Mouse (Mus musculus) liver, embryonic 13.5 days (tissue): ENCODE measurements at regions not wholly inside any gene's neighbourhood (a gene's known extent, or its start where the extent isn't known, plus 50 kb on each side); places are given as distances from the start of the nearest gene placed in this dataset.

Experiments used
- ATAC-seq: fragments of 200-750 bp; cut with Nextera tagmentation; 2 replicates; pipeline ENCODE4 v1.8.0; 2017; ENCODE audit warnings: low read depth, mild to moderate bottlenecking, moderate number of reproducible peaks, moderate library complexity
- DNase-seq: peaks from one replicate; pipeline ENCODE4 v3.0.0; 2022
- H3K27ac ChIP-seq: fragments of 300-500 bp; sonication (generic); 2 replicates; pipeline ENCODE4 v1.5.1; 2015; ENCODE audit warnings: moderate library complexity, mild to moderate bottlenecking, inconsistent platforms
- H3K27me3 ChIP-seq: fragments of 300-500 bp; sonication (generic); 2 replicates; pipeline ENCODE4 v1.6.1; 2015; ENCODE audit warnings: mild to moderate bottlenecking, inconsistent platforms
- H3K36me3 ChIP-seq: fragments of 300-500 bp; sonication (generic); 2 replicates; pipeline ENCODE4 v1.6.1; 2015; ENCODE audit warnings: mild to moderate bottlenecking, inconsistent platforms
- H3K4me1 ChIP-seq: fragments of 300-500 bp; sonication (generic); replicated peaks from 2 replicates; pipeline ENCODE4 v1.6.1; 2015; ENCODE audit warnings: inconsistent platforms
- H3K4me2 ChIP-seq: fragments of 300-500 bp; sonication (generic); 2 replicates; pipeline ENCODE4 v1.6.1; 2015; ENCODE audit warnings: inconsistent platforms, mild to moderate bottlenecking, moderate library complexity
- H3K4me3 ChIP-seq: fragments of 300-500 bp; sonication (generic); replicated peaks from 2 replicates; pipeline ENCODE4 v1.5.1; 2015; ENCODE audit warnings: mild to moderate bottlenecking, inconsistent platforms
- H3K9ac ChIP-seq: fragments of 300-500 bp; sonication (generic); 2 replicates; pipeline ENCODE4 v1.6.1; 2015; ENCODE audit warnings: mild to moderate bottlenecking, inconsistent platforms
- H3K9me3 ChIP-seq: fragments of 300-500 bp; sonication (generic); replicated peaks from 2 replicates; pipeline ENCODE4 v1.6.1; 2016; ENCODE audit warnings: inconsistent platforms
- WGBS: fragments of 180-500 bp; shearing (Covaris S2); methylation state at CpG from one replicate; pipeline ENCODE4 v1.1.7; 2015; ENCODE audit not compliant: insufficient replicate concordance; 5-methylcytosine and 5-hydroxymethylcytosine counted together

GRCm38 (mm10) chr4:47534959-47535358 is 60.5 kb downstream of the Sec61b start:
- DNase-seq: no peak
- no peak for ATAC-seq
- WGBS: 73% methylated on average over 11 of the region's 11 CpGs

GRCm38 (mm10) chr4:47567694-47568093 is 93.2 kb downstream of the Sec61b start:
- Histone ChIP-seq H3K4me2 (no peak overlapping the region), H3K27me3 (no peaks in the 10 kb centered on the region), H3K9me3 (no peaks in the 10 kb centered on the region), H3K4me1 (no peaks in the 10 kb centered on the region), H3K9ac (no peak overlapping the region), H3K27ac (no peak overlapping the region), H3K36me3 (no peaks in the 10 kb centered on the region), H3K4me3 (no peak overlapping the region)
- no peak for ATAC-seq
- DNase-seq: no peak
- WGBS: 22% methylated on average over 3 of the region's 3 CpGs

More at GRCm38 (mm10) chr4:47534959-47535358, 60.5 kb downstream of the Sec61b start:
- H3K4me3 ChIP-seq: no peak overlapping the region
- H3K27ac ChIP-seq: no peak overlapping the region
- no peak overlapping the region for H3K9ac ChIP-seq
- no peaks in the 10 kb centered on the region for H3K36me3 ChIP-seq
- no peaks in the 10 kb centered on the region for H3K9me3 ChIP-seq
- H3K4me2 ChIP-seq: no peak overlapping the region
- H3K4me1 ChIP-seq: no peaks in the 10 kb centered on the region
- no peaks in the 10 kb centered on the region for H3K27me3 ChIP-seq

- WGBS: 64% methylated on average over 5 of the region's 5 CpGs
- Histone ChIP-seq H3K27ac (no peak overlapping the region), H3K9ac (no peak overlapping the region), H3K36me3 (no peaks in the 10 kb centered on the region), H3K27me3 (no peaks in the 10 kb centered on the region), H3K9me3 (no peaks in the 10 kb centered on the region), H3K4me3 (no peak overlapping the region), H3K4me2 (no peak overlapping the region), H3K4me1 (no peaks in the 10 kb centered on the region)
- ATAC-seq (no peak), DNase-seq (no peak)
These were observed 96.4 kb downstream of the Sec61b start for GRCm38 (mm10) chr4:47570846-47571245.

GRCm38 (mm10) chr4:47576011-47576410 is 101.6 kb downstream of the Sec61b start:
- 66% methylated on average over 4 of the region's 4 CpGs for WGBS
- Histone ChIP-seq H3K9ac (no peak overlapping the region), H3K4me1 (no peaks in the 10 kb centered on the region), H3K36me3 (no peaks in the 10 kb centered on the region), H3K4me3 (no peak overlapping the region), H3K27me3 (no peaks in the 10 kb centered on the region), H3K27ac (no peak overlapping the region), H3K4me2 (no peak overlapping the region), H3K9me3 (no peaks in the 10 kb centered on the region)
- DNase-seq (no peak), ATAC-seq (no peak)

- H3K27me3 ChIP-seq: no peaks in the 10 kb centered on the region
- H3K4me2 ChIP-seq: no peak overlapping the region
- H3K4me1 ChIP-seq: no peaks in the 10 kb centered on the region
- H3K27ac ChIP-seq: no peak overlapping the region
- H3K4me3 ChIP-seq: no peak overlapping the region
- ATAC-seq: no peak
- no peaks in the 10 kb centered on the region for H3K9me3 ChIP-seq
- no peak overlapping the region for H3K9ac ChIP-seq
- no peak for DNase-seq
- no peaks in the 10 kb centered on the region for H3K36me3 ChIP-seq
- 56% methylated on average over 3 of the region's 3 CpGs for WGBS
These were observed 103.0 kb downstream of the Sec61b start for GRCm38 (mm10) chr4:47577490-47577889.

- whole genome bisulfite sequencing: 74% methylated on average over 10 of the region's 10 CpGs
- no peaks in the 10 kb centered on the region for H3K4me1 ChIP-seq
- no peak overlapping the region for H3K9ac ChIP-seq
- no peaks in the 10 kb centered on the region for H3K27me3 ChIP-seq
- no peak overlapping the region for H3K4me2 ChIP-seq
- DNase-seq: no peak
- no peak overlapping the region for H3K27ac ChIP-seq
- no peak overlapping the region for H3K4me3 ChIP-seq
- ATAC-seq: no peak
- no peaks in the 10 kb centered on the region for H3K9me3 ChIP-seq
- no peaks in the 10 kb centered on the region for H3K36me3 ChIP-seq
These were observed 104.2 kb downstream of the Sec61b start for GRCm38 (mm10) chr4:47578637-47579036.

- H3K4me2 ChIP-seq: no peak overlapping the region
- no peak overlapping the region for H3K4me3 ChIP-seq
- ATAC-seq (no peak), DNase-seq (no peak)
- no peaks in the 10 kb centered on the region for H3K9me3 ChIP-seq
- WGBS: 75% methylated on average over 5 of the region's 5 CpGs
- no peaks in the 10 kb centered on the region for H3K27me3 ChIP-seq
- H3K36me3 ChIP-seq: no peaks in the 10 kb centered on the region
- H3K27ac ChIP-seq: no peak overlapping the region
- H3K4me1 ChIP-seq: no peaks in the 10 kb centered on the region
- H3K9ac ChIP-seq: no peak overlapping the region
These were observed 106.1 kb downstream of the Sec61b start for GRCm38 (mm10) chr4:47580556-47580955.

- no peaks in the 10 kb centered on the region for H3K9me3 ChIP-seq
- no peaks in the 10 kb centered on the region for H3K36me3 ChIP-seq
- no peak for DNase-seq
- no peak overlapping the region for H3K27ac ChIP-seq
- no peaks in the 10 kb centered on the region for H3K4me1 ChIP-seq
- WGBS: 41% methylated on average over 5 of the region's 5 CpGs
- no peak overlapping the region for H3K4me3 ChIP-seq
- no peaks in the 10 kb centered on the region for H3K27me3 ChIP-seq
- no peak overlapping the region for H3K9ac ChIP-seq
- no peak overlapping the region for H3K4me2 ChIP-seq
- no peak for ATAC-seq
These were observed 112.8 kb downstream of the Sec61b start for GRCm38 (mm10) chr4:47587256-47587655.

GRCm38 (mm10) chr4:47592271-47592986 is 118.0 kb downstream of the Sec61b start:
- Histone ChIP-seq H3K9ac (no peak overlapping the region), H3K4me3 (no peak overlapping the region), H3K27me3 (no peaks in the 10 kb centered on the region), H3K4me1 (no peaks in the 10 kb centered on the region), H3K36me3 (no peaks in the 10 kb centered on the region), H3K27ac (no peak overlapping the region), H3K4me2 (no peak overlapping the region), H3K9me3 (no peaks in the 10 kb centered on the region)
- 66% methylated on average over 11 of the region's 11 CpGs for WGBS
- no peak for ATAC-seq
- DNase-seq: no peak

GRCm38 (mm10) chr4:47593155-47593554 is 118.7 kb downstream of the Sec61b start:
- no peak overlapping the region for H3K27ac ChIP-seq
- no peak overlapping the region for H3K4me2 ChIP-seq
- H3K4me1 ChIP-seq: no peaks in the 10 kb centered on the region
- ATAC-seq (no peak), DNase-seq (no peak)
- no peaks in the 10 kb centered on the region for H3K9me3 ChIP-seq
- H3K27me3 ChIP-seq: no peaks in the 10 kb centered on the region
- no peak overlapping the region for H3K9ac ChIP-seq
- H3K36me3 ChIP-seq: no peaks in the 10 kb centered on the region
- no peak overlapping the region for H3K4me3 ChIP-seq
- 62% methylated on average over 7 of the region's 7 CpGs for WGBS

- Histone ChIP-seq H3K9ac (no peak overlapping the region), H3K4me1 (no peaks in the 10 kb centered on the region), H3K36me3 (no peaks in the 10 kb centered on the region), H3K27ac (no peak overlapping the region), H3K4me3 (no peak overlapping the region), H3K9me3 (no peaks in the 10 kb centered on the region), H3K27me3 (no peaks in the 10 kb centered on the region), H3K4me2 (no peak overlapping the region)
- WGBS: 77% methylated on average over 6 of the region's 6 CpGs
- DNase-seq (no peak), ATAC-seq (no peak)
These were observed 119.7 kb downstream of the Sec61b start for GRCm38 (mm10) chr4:47594171-47594570.

- no peaks in the 10 kb centered on the region for H3K36me3 ChIP-seq
- DNase-seq (no peak), ATAC-seq (no peak)
- WGBS: 74% methylated on average over 10 of the region's 10 CpGs
- H3K27me3 ChIP-seq: no peaks in the 10 kb centered on the region
- no peak overlapping the region for H3K27ac ChIP-seq
- no peaks in the 10 kb centered on the region for H3K9me3 ChIP-seq
- no peak overlapping the region for H3K4me2 ChIP-seq
- no peak overlapping the region for H3K9ac ChIP-seq
- H3K4me1 ChIP-seq: no peaks in the 10 kb centered on the region
- H3K4me3 ChIP-seq: no peak overlapping the region
These were observed 121.4 kb downstream of the Sec61b start for GRCm38 (mm10) chr4:47595841-47596240.
